Mouse (Mus musculus) granulocyte monocyte progenitor cell, adult 5-6 weeks (primary cell): Measurements from ENCODE around the gene Zfp871. TPM values are rescaled to one million over a fixed set of nuclear protein-coding genes. Genes with fewer than 3 reads are reported as not detected.
A peak's percentile ranks its signal among the peaks of the same experiment; 100 is the strongest.

ENCODE experiments used
- ATAC-seq: replicated peaks from 2 replicates; pipeline ENCODE4 v1.8.0; 2016; ENCODE audit warnings: mild to moderate bottlenecking, moderate TSS enrichment, inconsistent platforms; ENCODE audit not compliant: poor library complexity, severe bottlenecking
- total RNA-seq, 2 experiments: library from RNA; stranded (forward) in 1 of 2; stranded (reverse) in 1 of 2; fragments of 200-712, 200-1000 nt in 1 of 2; fragments of >200 nt in 1 of 2; fragmentation: Nextera tagmentation in 1 of 2; gene quantifications; 2 replicates each; pipeline ENCODE4 v1.2.3; 2014 to 2017

The Zfp871 gene
- total RNA-seq (2014; fragmentation: Nextera tagmentation), result 31.1 and 57.1 TPM in 2 replicates
- total RNA-seq (2017), result 17.7 and 26.1 TPM in 2 replicates

GRCm38 (mm10) chr17:32788094-32788559, at the start of gene Zfp871:
Gene Zfp871, minus strand, starts transcription at chr17:32788287.
- ATAC-seq, result peak; percentile 96

GRCm38 (mm10) chr17:32830418-32830782, 42.3 kb upstream of the Zfp871 start:
- ATAC-seq, result no peak

GRCm38 (mm10) chr17:32829540-32830417, 41.7 kb upstream of the Zfp871 start, which contains the start of gene Zfp799:
Gene Zfp799, minus strand, starts transcription at chr17:32830261.
- peak; percentile 100 for ATAC-seq

GRCm38 (mm10) chr17:32816074-32816784, 28.1 kb upstream of the Zfp871 start:
- no peak for ATAC-seq

DNA sequence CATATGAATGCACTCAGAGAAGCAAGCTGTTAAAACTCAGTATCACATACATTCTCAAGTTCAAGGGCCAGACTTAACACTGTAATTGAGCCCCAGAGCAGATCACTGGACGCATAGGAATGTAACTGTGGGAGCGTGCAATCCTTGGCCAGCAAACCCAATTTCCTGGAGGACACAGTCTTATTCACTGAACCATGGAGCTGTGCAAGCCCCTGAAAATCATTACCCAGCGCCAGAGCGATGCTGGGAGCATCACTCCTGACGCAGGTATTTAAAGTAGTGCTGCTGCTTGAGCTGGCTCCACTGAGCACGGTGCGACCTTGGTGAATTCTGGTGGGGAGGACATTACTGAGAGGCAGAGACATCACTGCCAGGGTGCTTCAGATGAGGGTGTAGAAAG, 26.0 kb upstream of the Zfp871 start:
- ATAC-seq, result no peak

DNA sequence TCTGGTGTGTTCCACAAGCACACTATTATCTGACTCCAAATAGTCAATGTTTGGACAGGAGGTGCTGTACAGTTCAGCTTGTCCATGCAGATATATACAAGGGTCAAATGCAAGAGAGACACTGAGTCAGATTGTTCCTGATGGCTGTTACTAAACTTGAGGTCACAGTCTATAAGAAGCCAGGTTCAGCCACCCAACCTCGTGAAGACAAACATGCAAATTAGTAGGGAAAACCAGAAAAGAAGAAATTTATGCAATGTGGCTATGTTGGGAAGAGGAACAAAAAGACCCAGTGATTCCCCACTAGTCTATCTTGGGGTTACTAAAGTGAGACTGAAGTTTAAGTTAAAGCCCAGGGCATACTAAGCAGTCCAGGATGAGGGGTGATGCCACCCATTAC, 22.6 kb upstream of the Zfp871 start:
- no peak for ATAC-seq

GRCm38 (mm10) chr17:32809544-32810374, 21.7 kb upstream of the Zfp871 start, which contains the start of gene Zfp811:
Gene Zfp811, minus strand, starts transcription at chr17:32809931.
- ATAC-seq, result no peak

- no peak for ATAC-seq
Observed at GRCm38 (mm10) chr17:32808921-32809320, 20.8 kb upstream of the Zfp871 start.

DNA sequence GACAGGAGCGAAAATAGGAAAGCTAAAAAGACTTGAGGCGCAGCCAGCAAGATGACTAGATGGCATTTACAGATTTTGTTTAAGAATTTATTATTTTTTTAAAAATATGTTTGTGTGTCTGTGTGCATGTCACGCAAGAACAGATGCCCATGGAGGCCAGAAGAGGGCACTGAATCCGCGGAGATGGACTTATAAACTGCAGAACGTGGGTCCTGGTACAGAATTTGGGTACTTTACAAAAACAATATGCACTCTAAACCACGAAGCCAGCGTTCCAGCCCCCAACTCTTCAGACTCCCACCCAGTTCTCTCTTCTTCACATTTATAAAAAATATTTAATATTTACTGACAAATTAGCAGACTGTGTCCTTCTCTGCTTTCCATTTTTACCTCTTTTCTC, 1.2 kb upstream of the Zfp871 start:
- ATAC-seq, result no peak

GRCm38 (mm10) chr17:32788576-32788975, 489 bp upstream of the Zfp871 start:
- no peak for ATAC-seq

GRCm38 (mm10) chr17:32787436-32788093, 522 bp downstream of the Zfp871 start:
- ATAC-seq, result peak; percentile 79

- no peak for ATAC-seq
Observed at GRCm38 (mm10) chr17:32786944-32787343, 1.1 kb downstream of the Zfp871 start.

GRCm38 (mm10) chr17:32785656-32786055, 2.4 kb downstream of the Zfp871 start:
- ATAC-seq, result no peak

DNA sequence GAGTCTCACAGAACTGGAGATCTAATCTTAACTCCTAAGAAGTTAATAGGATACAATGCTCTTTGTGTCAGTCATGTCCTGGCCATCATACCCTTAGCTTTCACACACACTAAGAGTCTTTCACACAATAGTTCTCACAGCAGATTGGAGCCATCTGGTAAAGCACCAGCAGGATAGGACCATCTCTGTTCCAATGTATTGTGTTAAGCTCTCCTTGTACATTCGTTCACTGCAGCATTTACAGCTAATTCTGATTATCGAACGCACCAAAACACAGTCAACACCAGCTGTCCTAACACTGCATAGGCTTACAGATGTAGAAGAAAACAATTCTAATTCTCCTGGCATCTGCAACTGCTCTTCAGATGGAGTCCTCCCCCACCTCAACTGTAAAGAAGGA, 10.5 kb downstream of the Zfp871 start:
- no peak for ATAC-seq

- no peak for ATAC-seq
Observed at GRCm38 (mm10) chr17:32771213-32771612, 16.9 kb downstream of the Zfp871 start.

DNA sequence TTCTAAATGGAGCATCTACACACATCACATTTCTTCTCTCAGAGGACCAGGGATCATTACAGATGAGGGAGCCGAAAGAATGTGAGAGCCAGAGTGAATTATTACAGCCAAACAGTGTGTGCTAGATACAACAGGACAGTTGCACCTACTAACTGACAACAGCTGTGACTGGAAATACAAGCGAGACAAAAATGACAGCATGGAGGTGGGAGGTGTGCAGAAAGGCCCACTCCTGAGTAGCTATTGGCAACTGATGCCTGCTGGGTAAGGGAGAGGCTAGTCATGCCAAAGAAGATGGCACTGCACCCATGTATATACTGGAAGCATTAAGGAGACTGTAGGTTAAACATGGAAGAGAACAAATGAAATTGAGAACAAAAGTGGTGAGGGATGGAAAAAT, 21.7 kb downstream of the Zfp871 start:
- no peak for ATAC-seq

- ATAC-seq, result no peak
Observed at GRCm38 (mm10) chr17:32757331-32757730, 30.8 kb downstream of the Zfp871 start.

DNA sequence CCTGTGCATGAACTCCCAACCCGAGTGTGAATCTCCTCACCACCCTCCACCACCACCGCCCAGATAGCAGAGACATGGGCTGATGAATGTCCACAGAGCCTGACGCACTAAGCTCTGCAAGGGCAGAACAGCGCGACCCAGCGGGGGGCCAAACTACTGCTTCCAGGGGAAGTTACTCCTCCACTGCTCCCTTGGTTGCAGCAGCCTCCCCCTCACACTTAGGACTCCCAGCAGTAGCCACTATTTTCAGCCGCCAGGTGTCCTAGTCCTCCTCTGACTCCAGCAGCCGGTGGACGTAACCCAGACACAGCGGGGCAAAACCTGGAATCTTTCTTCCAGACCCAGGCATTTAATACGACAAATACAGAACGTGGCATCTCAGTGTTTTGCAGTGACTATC, 34.5 kb downstream of the Zfp871 start:
- ATAC-seq, result peak; percentile 46; the same call in 1 of the 2 replicates

DNA sequence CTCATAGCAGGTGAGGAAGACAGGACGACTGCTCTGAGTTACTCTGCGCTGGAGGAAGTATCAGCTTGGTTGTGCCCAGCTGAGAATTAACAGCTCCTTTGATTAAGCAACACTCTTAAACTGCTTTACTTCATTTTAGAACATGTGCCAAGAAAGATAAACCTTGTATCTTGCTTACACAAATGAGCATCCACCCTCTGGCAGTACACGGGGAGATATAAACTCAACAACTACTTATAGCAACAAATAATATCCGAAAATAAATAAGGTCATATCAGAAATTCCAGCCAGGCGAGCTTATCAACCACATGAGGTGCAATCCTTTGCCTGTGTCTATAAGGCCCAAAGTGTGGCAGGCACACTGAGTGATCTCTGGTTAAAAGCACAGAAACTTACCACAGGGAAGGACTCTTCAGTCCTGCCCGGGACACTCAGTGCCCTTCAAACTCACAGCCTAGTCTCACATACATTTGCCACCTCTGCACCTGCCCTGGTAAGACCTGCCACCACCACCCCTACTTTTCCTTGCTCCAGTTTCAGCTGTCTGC, 35.2 kb downstream of the Zfp871 start:
- no peak for ATAC-seq

DNA sequence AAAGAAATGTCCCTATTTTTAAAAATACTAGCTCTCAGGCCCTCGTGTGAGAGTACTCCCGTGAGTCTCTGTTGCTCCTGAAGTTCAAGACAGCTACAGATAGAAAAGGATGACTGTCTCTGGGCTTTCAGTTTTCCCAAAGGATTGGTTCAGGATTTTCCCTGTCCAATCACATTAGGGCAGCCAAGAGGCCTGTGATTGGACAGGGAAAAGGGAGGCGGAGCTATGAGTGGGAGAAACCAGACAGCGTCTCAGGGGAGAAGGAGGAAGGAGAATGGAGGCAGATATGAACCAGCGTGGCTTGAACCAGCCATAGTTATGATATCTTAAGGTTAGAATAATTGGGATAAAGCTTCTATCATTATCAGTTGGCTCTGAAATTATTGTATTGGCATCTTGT, 37.5 kb downstream of the Zfp871 start:
- no peak for ATAC-seq
